Mouse (Mus musculus): ENCODE data around the gene Qk. TPM values are rescaled to one million over a fixed set of nuclear protein-coding genes. Genes with fewer than 3 reads are reported as not detected.

Gene Qk
- 76.0 and 97.9 TPM in 2 replicates for polyA plus RNA-seq (2012; rRNA removed)

DNA sequence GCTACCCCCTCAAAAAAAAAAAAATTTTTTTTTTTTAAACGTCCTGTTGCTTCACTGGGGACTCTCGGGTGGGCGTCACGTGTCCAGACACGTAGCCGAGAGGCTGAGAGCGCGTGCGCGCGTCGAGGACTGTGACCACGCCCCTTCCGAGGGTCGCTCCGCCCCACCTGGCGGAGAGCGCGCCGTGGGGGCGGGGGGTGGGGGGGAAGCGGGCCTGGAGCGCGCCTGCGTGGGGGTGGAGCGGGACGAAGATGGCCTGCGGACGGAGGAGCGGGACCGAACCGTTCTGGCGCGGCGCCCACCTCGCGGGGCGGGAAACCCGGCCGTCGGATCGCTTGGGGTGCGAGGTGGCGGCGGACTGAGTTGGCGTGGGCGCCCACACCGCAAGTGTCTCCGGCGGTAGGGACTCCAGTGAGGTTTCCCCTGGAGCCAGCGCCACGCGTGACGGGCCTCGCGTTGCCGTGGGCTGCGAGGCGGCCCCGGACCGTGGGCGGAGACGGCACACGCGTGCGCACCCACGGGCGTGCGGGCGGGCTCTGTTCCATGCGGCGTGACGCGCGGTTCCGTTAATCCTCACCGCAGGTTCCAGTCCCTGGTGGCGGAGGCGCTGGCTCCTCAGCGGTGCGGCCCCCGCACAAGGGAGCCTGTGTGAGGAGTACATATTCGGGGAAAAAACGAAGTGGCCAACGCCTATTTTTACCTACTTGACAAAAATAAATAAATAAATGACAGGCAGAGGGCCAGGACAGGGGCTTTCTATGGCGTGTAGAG lies at the start of gene Qk:
Gene Qk (minus strand): TSS at position 170 of the 771 bp plus-strand sequence.
- DNase-seq (ENCODE audit: low read depth in 1 of 2, low spot score in 2 of 2) = peak; percentile 89 to 91
- no peaks in the 10 kb centered on the region for H3K27me3 ChIP-seq (ENCODE audit: control insufficient read depth, insufficient read depth, low read length)
- no peaks in the 10 kb centered on the region; the same call in 1 of the 2 replicates for H3K4me1 ChIP-seq (ENCODE audit: control insufficient read depth, insufficient read depth, insufficient read length)
- WGBS = under 1% methylated on average over 86 of the region's 86 CpGs
- no peaks in the 10 kb centered on the region for H3K36me3 ChIP-seq (ENCODE audit: control insufficient read depth, insufficient read depth, low read length)
- TF ChIP-seq CTCF (IDR thresholded peaks at IDR 0.05; ENCODE audit: extremely low read depth, insufficient read depth, insufficient read length, insufficient replicate concordance) (no peak), POLR2A (IDR thresholded peaks at IDR 0.05; ENCODE audit: low read depth, low read length) (peak; percentile 5; the same call in 1 of the 2 replicates)
- H3K4me3 ChIP-seq (ENCODE audit: extremely low read depth, insufficient read depth, insufficient read length) = peak within 1 kb of the TSS; percentile 98
- peak within 1 kb of the TSS; percentile 98 for H3K27ac ChIP-seq (ENCODE audit: insufficient read depth, low read length)

DNA sequence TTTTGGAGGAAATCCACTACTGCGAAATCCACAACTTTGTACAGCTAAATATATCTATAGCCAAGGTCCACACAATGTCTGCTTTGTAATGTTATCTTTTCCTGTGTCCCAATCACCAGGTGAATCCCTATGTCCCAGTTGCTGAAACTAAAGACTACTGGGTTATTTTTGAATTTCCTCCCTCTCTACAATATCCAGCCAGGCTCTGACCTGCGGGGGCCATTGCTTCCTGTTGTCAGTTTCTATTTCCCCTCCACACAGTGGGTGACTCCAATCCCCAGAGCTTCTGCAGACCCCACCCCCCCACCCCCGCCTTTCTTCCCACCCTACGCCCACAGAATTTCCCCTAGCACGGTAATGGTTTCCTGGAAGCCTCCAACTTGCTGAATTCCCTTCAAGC lies 47.4 kb upstream of the Qk start:
- no peaks in the 10 kb centered on the region for H3K27me3 ChIP-seq (ENCODE audit: control insufficient read depth, insufficient read depth, low read length)
- 22% methylated on average over 5 of the region's 5 CpGs for WGBS
- no peak overlapping the region for H3K4me3 ChIP-seq (ENCODE audit: extremely low read depth, insufficient read depth, insufficient read length)
- DNase-seq (ENCODE audit: low read depth in 1 of 2, low spot score in 2 of 2) = no peak
- H3K27ac ChIP-seq (ENCODE audit: insufficient read depth, low read length) = no peak overlapping the region
- H3K36me3 ChIP-seq (ENCODE audit: control insufficient read depth, insufficient read depth, low read length) = no peaks in the 10 kb centered on the region
- TF ChIP-seq POLR2A (IDR thresholded peaks at IDR 0.05; ENCODE audit: low read depth, low read length) (no peak), CTCF (IDR thresholded peaks at IDR 0.05; ENCODE audit: extremely low read depth, insufficient read depth, insufficient read length, insufficient replicate concordance) (no peak)
- peaks cover 8% of the 10 kb centered on the region for H3K4me1 ChIP-seq (ENCODE audit: control insufficient read depth, insufficient read depth, insufficient read length)

- DNase-seq (ENCODE audit: low read depth in 1 of 2, low spot score in 2 of 2) = no peak
- no peaks in the 10 kb centered on the region for H3K36me3 ChIP-seq (ENCODE audit: control insufficient read depth, insufficient read depth, low read length)
- no peaks in the 10 kb centered on the region for H3K27me3 ChIP-seq (ENCODE audit: control insufficient read depth, insufficient read depth, low read length)
- 85% methylated on average over 4 of the region's 4 CpGs for WGBS
- H3K4me3 ChIP-seq (ENCODE audit: extremely low read depth, insufficient read depth, insufficient read length) = no peak overlapping the region
- peaks cover 5% of the 10 kb centered on the region; the same call in 1 of the 2 replicates for H3K4me1 ChIP-seq (ENCODE audit: control insufficient read depth, insufficient read depth, insufficient read length)
- H3K27ac ChIP-seq (ENCODE audit: insufficient read depth, low read length) = peak overlapping the region; percentile 31; the same call in 1 of the 2 replicates
- no peak for TF ChIP-seq POLR2A (IDR thresholded peaks at IDR 0.05; ENCODE audit: low read depth, low read length)
- no peak for TF ChIP-seq CTCF (IDR thresholded peaks at IDR 0.05; ENCODE audit: extremely low read depth, insufficient read depth, insufficient read length, insufficient replicate concordance)
Measured at GRCm38 (mm10) chr17:10366577-10366976, 46.9 kb upstream of the Qk start.

- Histone ChIP-seq H3K27ac (ENCODE audit: insufficient read depth, low read length) (no peak overlapping the region), H3K4me3 (ENCODE audit: extremely low read depth, insufficient read depth, insufficient read length) (no peak overlapping the region), H3K4me1 (ENCODE audit: control insufficient read depth, insufficient read depth, insufficient read length) (peaks cover 3% of the 10 kb centered on the region; the same call in 1 of the 2 replicates), H3K36me3 (ENCODE audit: control insufficient read depth, insufficient read depth, low read length) (no peaks in the 10 kb centered on the region), H3K27me3 (ENCODE audit: control insufficient read depth, insufficient read depth, low read length) (no peaks in the 10 kb centered on the region)
- TF ChIP-seq CTCF (IDR thresholded peaks at IDR 0.05; ENCODE audit: extremely low read depth, insufficient read depth, insufficient read length, insufficient replicate concordance) (no peak), POLR2A (IDR thresholded peaks at IDR 0.05; ENCODE audit: low read depth, low read length) (no peak)
- no peak for DNase-seq (ENCODE audit: low read depth in 1 of 2, low spot score in 2 of 2)
- WGBS = 85% methylated on average over 13 of the region's 13 CpGs
Measured at GRCm38 (mm10) chr17:10365501-10366482, 46.1 kb upstream of the Qk start.

DNA sequence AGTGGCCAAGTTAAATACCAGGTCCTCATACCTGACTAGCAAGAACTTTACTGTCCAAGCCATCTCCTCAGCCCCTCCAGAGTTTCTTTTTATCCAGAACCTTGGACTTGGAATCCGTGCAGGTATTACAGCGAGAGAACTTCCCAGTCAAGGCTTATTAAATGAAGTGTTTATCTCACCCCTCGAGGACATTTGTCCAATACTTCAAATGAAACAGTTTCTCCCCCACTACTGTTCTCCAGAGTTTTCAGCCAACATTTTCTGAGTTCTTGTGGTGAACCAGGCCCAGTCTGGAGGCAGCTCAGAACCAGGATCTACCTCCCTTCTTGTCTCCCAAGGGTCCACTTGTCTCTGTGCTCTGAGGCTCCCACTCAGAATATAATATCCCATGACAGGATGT lies 43.5 kb upstream of the Qk start:
- TF ChIP-seq CTCF (IDR thresholded peaks at IDR 0.05; ENCODE audit: extremely low read depth, insufficient read depth, insufficient read length, insufficient replicate concordance) (no peak), POLR2A (IDR thresholded peaks at IDR 0.05; ENCODE audit: low read depth, low read length) (no peak)
- Histone ChIP-seq H3K36me3 (ENCODE audit: control insufficient read depth, insufficient read depth, low read length) (no peaks in the 10 kb centered on the region), H3K4me3 (ENCODE audit: extremely low read depth, insufficient read depth, insufficient read length) (no peak overlapping the region), H3K27me3 (ENCODE audit: control insufficient read depth, insufficient read depth, low read length) (no peaks in the 10 kb centered on the region), H3K27ac (ENCODE audit: insufficient read depth, low read length) (no peak overlapping the region), H3K4me1 (ENCODE audit: control insufficient read depth, insufficient read depth, insufficient read length) (no peaks in the 10 kb centered on the region; the same call in 1 of the 2 replicates)
- no peak for DNase-seq (ENCODE audit: low read depth in 1 of 2, low spot score in 2 of 2)
- 90% methylated on average over 3 of the region's 3 CpGs for WGBS

DNA sequence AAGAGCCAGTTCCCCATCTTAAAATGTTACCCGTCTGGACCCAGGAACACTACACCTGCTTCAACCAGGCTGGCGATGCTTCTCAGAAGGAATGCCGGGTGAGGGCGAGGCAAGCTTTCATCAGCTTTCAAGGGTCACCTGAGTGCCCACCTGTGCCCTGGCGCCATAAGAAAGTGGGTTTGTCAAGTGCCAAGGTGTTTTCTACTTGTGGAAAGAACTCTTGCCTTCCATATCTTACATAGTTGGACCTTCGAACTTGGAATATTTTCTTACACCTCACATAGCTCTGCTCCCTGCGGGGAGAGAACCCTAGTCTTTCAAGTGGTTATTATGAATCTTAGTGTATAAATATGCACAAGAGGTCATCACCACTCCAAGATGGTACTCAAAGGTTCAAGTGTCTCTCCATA lies 42.2 kb upstream of the Qk start:
- no peak for DNase-seq (ENCODE audit: low read depth in 1 of 2, low spot score in 2 of 2)
- no peak for TF ChIP-seq POLR2A (IDR thresholded peaks at IDR 0.05; ENCODE audit: low read depth, low read length)
- no peak for TF ChIP-seq CTCF (IDR thresholded peaks at IDR 0.05; ENCODE audit: extremely low read depth, insufficient read depth, insufficient read length, insufficient replicate concordance)
- no peaks in the 10 kb centered on the region for H3K27me3 ChIP-seq (ENCODE audit: control insufficient read depth, insufficient read depth, low read length)
- 87% methylated on average over 7 of the region's 7 CpGs for WGBS
- H3K27ac ChIP-seq (ENCODE audit: insufficient read depth, low read length) = no peak overlapping the region
- H3K4me3 ChIP-seq (ENCODE audit: extremely low read depth, insufficient read depth, insufficient read length) = no peak overlapping the region
- no peaks in the 10 kb centered on the region; the same call in 1 of the 2 replicates for H3K4me1 ChIP-seq (ENCODE audit: control insufficient read depth, insufficient read depth, insufficient read length)
- H3K36me3 ChIP-seq (ENCODE audit: control insufficient read depth, insufficient read depth, low read length) = no peaks in the 10 kb centered on the region

Measured in spleen, adult 2 months (tissue).